Mouse (Mus musculus) activated CD4-positive, CD25-positive, alpha-beta regulatory T cell, adult 4 months (primary cell): ENCODE results near the gene Dennd6b. TPM values are rescaled to one million over a fixed set of nuclear protein-coding genes. Genes with fewer than 3 reads are reported as not detected.

ENCODE experiments used
- ATAC-seq: one replicate; pipeline ENCODE4 v1.8.0; 2017
- polyA plus RNA-seq, 2 experiments: library from polyadenylated mRNA; unstranded; fragments of 100-300 nt; shearing (Covaris generic); gene quantifications; one replicate each; pipeline ENCODE4 v1.2.1; 2017

The Dennd6b gene
- polyA plus RNA-seq, 2 experiments from 2014 or later, result 7.7 to 8.4 TPM

- no peak for ATAC-seq
Measured at GRCm38 (mm10) chr15:89181561-89182270, 14.6 kb downstream of the Dennd6b start.

- ATAC-seq, result no peak
Measured at GRCm38 (mm10) chr15:89180571-89181229, 15.6 kb downstream of the Dennd6b start, which contains the start of gene Plxnb2. TSS of gene Plxnb2 (minus strand) at chr15:89180788.

GRCm38 (mm10) chr15:89180081-89180541, 16.2 kb downstream of the Dennd6b start:
- ATAC-seq, result no peak

- no peak for ATAC-seq
Measured at GRCm38 (mm10) chr15:89179630-89179964, 16.7 kb downstream of the Dennd6b start.

- no peak for ATAC-seq
Measured at GRCm38 (mm10) chr15:89178954-89179629, 17.2 kb downstream of the Dennd6b start.

- ATAC-seq, result no peak
Measured at GRCm38 (mm10) chr15:89178260-89178860, 17.9 kb downstream of the Dennd6b start.

GRCm38 (mm10) chr15:89177576-89178259, 18.6 kb downstream of the Dennd6b start:
- ATAC-seq, result no peak

- no peak for ATAC-seq
Measured at GRCm38 (mm10) chr15:89177121-89177520, 19.2 kb downstream of the Dennd6b start.

- ATAC-seq, result no peak
Measured at GRCm38 (mm10) chr15:89175411-89176155, 20.7 kb downstream of the Dennd6b start.

GRCm38 (mm10) chr15:89174889-89175339, 21.4 kb downstream of the Dennd6b start:
- no peak for ATAC-seq

GRCm38 (mm10) chr15:89173906-89174214, 22.4 kb downstream of the Dennd6b start:
- ATAC-seq, result no peak

GRCm38 (mm10) chr15:89173024-89173905, 23.0 kb downstream of the Dennd6b start:
- ATAC-seq, result no peak

GRCm38 (mm10) chr15:89172276-89172935, 23.9 kb downstream of the Dennd6b start:
- ATAC-seq, result no peak

GRCm38 (mm10) chr15:89171526-89172051, 24.7 kb downstream of the Dennd6b start:
- ATAC-seq, result no peak

- no peak for ATAC-seq
Measured at GRCm38 (mm10) chr15:89170102-89170501, 26.2 kb downstream of the Dennd6b start.

- ATAC-seq, result no peak
Measured at GRCm38 (mm10) chr15:89169431-89169830, 26.9 kb downstream of the Dennd6b start.

GRCm38 (mm10) chr15:89168922-89169321, 27.4 kb downstream of the Dennd6b start:
- no peak for ATAC-seq

GRCm38 (mm10) chr15:89165478-89165877, 30.8 kb downstream of the Dennd6b start:
- no peak for ATAC-seq

GRCm38 (mm10) chr15:89161397-89161796, 34.9 kb downstream of the Dennd6b start:
- no peak for ATAC-seq

- no peak for ATAC-seq
Measured at GRCm38 (mm10) chr15:89158516-89158915, 37.8 kb downstream of the Dennd6b start.
